Mouse (Mus musculus): ENCODE data around the gene Ppp1r26. TPM values are rescaled to one million over a fixed set of nuclear protein-coding genes. Genes with fewer than 3 reads are reported as not detected.

The Ppp1r26 gene
- total RNA-seq (2021), result 1 to 10 TPM; 1.6 to 2.0 TPM
- long read RNA-seq, experiment 1, partial matches to known transcripts, result 0 of 1 reads
- long read RNA-seq, experiment 1, other reads (novel, unspliced or antisense), result 0 of 1 reads
- long read RNA-seq, experiment 2, result 0 reads

GRCm38 (mm10) chr2:28446515-28447314 lies at the start of gene Ppp1r26:
Ppp1r26 (plus strand) TSS chr2:28446800.
- intact Hi-C loops (cut with DNase I), result no loop called here
- DNase-seq, result no peak

GRCm38 (mm10) chr2:28396928-28397327 lies 49.7 kb upstream of the Ppp1r26 start:
- no peak for DNase-seq
- intact Hi-C loops (cut with DNase I), result no loop called here

- intact Hi-C loops (cut with DNase I), result no loop called here
- no peak for DNase-seq
Observed at GRCm38 (mm10) chr2:28397417-28398119, 49.0 kb upstream of the Ppp1r26 start.

- DNase-seq, result no peak
- intact Hi-C loops (cut with DNase I), result no loop called here
Observed at GRCm38 (mm10) chr2:28401647-28402046, 45.0 kb upstream of the Ppp1r26 start.

GRCm38 (mm10) chr2:28402128-28402527 lies 44.5 kb upstream of the Ppp1r26 start:
- no peak for DNase-seq
- intact Hi-C loops (cut with DNase I), result no loop called here

- DNase-seq, result no peak
- intact Hi-C loops (cut with DNase I), result no loop called here
Observed at GRCm38 (mm10) chr2:28407796-28408195, 38.8 kb upstream of the Ppp1r26 start.

- intact Hi-C loops (cut with DNase I), result no loop called here
- DNase-seq, result no peak
Observed at GRCm38 (mm10) chr2:28409144-28409543, 37.5 kb upstream of the Ppp1r26 start.

- intact Hi-C loops (cut with DNase I), result no loop called here
- no peak for DNase-seq
Observed at GRCm38 (mm10) chr2:28409566-28409965, 37.0 kb upstream of the Ppp1r26 start.

GRCm38 (mm10) chr2:28412936-28413335 lies 33.7 kb upstream of the Ppp1r26 start:
- DNase-seq, result no peak
- intact Hi-C loops (cut with DNase I), result no loop called here

- DNase-seq, result no peak
- intact Hi-C loops (cut with DNase I), result no loop called here
Observed at GRCm38 (mm10) chr2:28414116-28414756, 32.4 kb upstream of the Ppp1r26 start.

- no peak for DNase-seq
- intact Hi-C loops (cut with DNase I), result loop anchor here (5.0 kb wide), 1 partner anchor 642 kb away; no protein-coding TSS in a partner anchor
Observed at GRCm38 (mm10) chr2:28414757-28415137, 31.9 kb upstream of the Ppp1r26 start.

GRCm38 (mm10) chr2:28415387-28416024 lies 31.1 kb upstream of the Ppp1r26 start:
- DNase-seq, result no peak

GRCm38 (mm10) chr2:28416511-28416910 lies 30.1 kb upstream of the Ppp1r26 start:
- intact Hi-C loops (cut with DNase I), result loop anchor here (2.0 to 5.0 kb wide), 2 partner anchors 42 to 644 kb away; no protein-coding TSS in a partner anchor
- DNase-seq, result no peak

More at GRCm38 (mm10) chr2:28415387-28416024, 31.1 kb upstream of the Ppp1r26 start:
- intact Hi-C loops (cut with DNase I), result loop anchor here (2.0 to 5.0 kb wide), 2 partner anchors 41 to 643 kb away; no protein-coding TSS in a partner anchor

- DNase-seq, result peak; percentile 78 to 80
- intact Hi-C loops (cut with DNase I), result loop anchor here (1.0 to 5.0 kb wide), 2 partner anchors 215 to 646 kb away; no protein-coding TSS in a partner anchor
Observed at GRCm38 (mm10) chr2:28418034-28418433, 28.6 kb upstream of the Ppp1r26 start.

- intact Hi-C loops (cut with DNase I), result loop anchor here (2.0 to 5.0 kb wide), 2 partner anchors 435 to 648 kb away; no protein-coding TSS in a partner anchor
- peak; percentile 83 to 87 for DNase-seq
Observed at GRCm38 (mm10) chr2:28419898-28420297, 26.7 kb upstream of the Ppp1r26 start.

GRCm38 (mm10) chr2:28423167-28423566 lies 23.4 kb upstream of the Ppp1r26 start:
- DNase-seq, result no peak
- intact Hi-C loops (cut with DNase I), result no loop called here

- DNase-seq, result no peak
- intact Hi-C loops (cut with DNase I), result no loop called here
Observed at GRCm38 (mm10) chr2:28427226-28427625, 19.4 kb upstream of the Ppp1r26 start.

GRCm38 (mm10) chr2:28430846-28431245 lies 15.8 kb upstream of the Ppp1r26 start:
- intact Hi-C loops (cut with DNase I), result no loop called here
- DNase-seq, result no peak

GRCm38 (mm10) chr2:28432811-28433210 lies 13.8 kb upstream of the Ppp1r26 start:
- intact Hi-C loops (cut with DNase I), result no loop called here
- DNase-seq, result no peak

- no peak for DNase-seq
- intact Hi-C loops (cut with DNase I), result no loop called here
Observed at GRCm38 (mm10) chr2:28433512-28433911, 13.1 kb upstream of the Ppp1r26 start.
